Mouse (Mus musculus): ENCODE data around the gene Tead1. TPM values are rescaled to one million over a fixed set of nuclear protein-coding genes. Genes with fewer than 3 reads are reported as not detected.

The Tead1 gene
- polyA plus RNA-seq, 1 experiment from 2014 or later: 18.9 TPM

GRCm38 (mm10) chr7:112838131-112838530, 159.0 kb downstream of the Tead1 start:
- Histone ChIP-seq H3K27ac (ENCODE audit: low read length) (no peak overlapping the region), H3K9ac (ENCODE audit: low read length) (no peak overlapping the region), H3K27me3 (ENCODE audit: control insufficient read depth, insufficient read depth, low read length) (no peaks in the 10 kb centered on the region), H3K36me3 (ENCODE audit: control insufficient read depth, insufficient read depth, low read length) (no peaks in the 10 kb centered on the region), H3K4me3 (replicated peaks; ENCODE audit: low read length) (no peak overlapping the region), H3K4me2 (ENCODE audit: low read depth, low read length) (no peak overlapping the region), H3K9me3 (replicated peaks; ENCODE audit: control insufficient read depth, low read length) (peaks cover 7% of the 10 kb centered on the region; the same call in 1 of the 2 replicates), H3K4me1 (ENCODE audit: control insufficient read depth, insufficient read depth, low read length) (0 out of 2 replicates have a peak, but pooled peaks cover 3% of the 10 kb centered on the region)
- WGBS: 81% methylated on average over 6 of the region's 6 CpGs
- no peak for ATAC-seq (ENCODE audit: insufficient read depth, low FRiP score)

GRCm38 (mm10) chr7:112840351-112840750, 161.2 kb downstream of the Tead1 start:
- Histone ChIP-seq H3K9me3 (replicated peaks; ENCODE audit: control insufficient read depth, low read length) (peaks cover 7% of the 10 kb centered on the region; the same call in 1 of the 2 replicates), H3K27ac (ENCODE audit: low read length) (no peak overlapping the region), H3K4me2 (ENCODE audit: low read depth, low read length) (no peak overlapping the region), H3K9ac (ENCODE audit: low read length) (no peak overlapping the region), H3K4me1 (ENCODE audit: control insufficient read depth, insufficient read depth, low read length) (0 out of 2 replicates have a peak, but pooled peaks cover 3% of the 10 kb centered on the region), H3K36me3 (ENCODE audit: control insufficient read depth, insufficient read depth, low read length) (no peaks in the 10 kb centered on the region), H3K4me3 (replicated peaks; ENCODE audit: low read length) (no peak overlapping the region), H3K27me3 (ENCODE audit: control insufficient read depth, insufficient read depth, low read length) (no peaks in the 10 kb centered on the region)
- no peak for ATAC-seq (ENCODE audit: insufficient read depth, low FRiP score)
- 60% methylated on average over 7 of the region's 7 CpGs for WGBS

DNA sequence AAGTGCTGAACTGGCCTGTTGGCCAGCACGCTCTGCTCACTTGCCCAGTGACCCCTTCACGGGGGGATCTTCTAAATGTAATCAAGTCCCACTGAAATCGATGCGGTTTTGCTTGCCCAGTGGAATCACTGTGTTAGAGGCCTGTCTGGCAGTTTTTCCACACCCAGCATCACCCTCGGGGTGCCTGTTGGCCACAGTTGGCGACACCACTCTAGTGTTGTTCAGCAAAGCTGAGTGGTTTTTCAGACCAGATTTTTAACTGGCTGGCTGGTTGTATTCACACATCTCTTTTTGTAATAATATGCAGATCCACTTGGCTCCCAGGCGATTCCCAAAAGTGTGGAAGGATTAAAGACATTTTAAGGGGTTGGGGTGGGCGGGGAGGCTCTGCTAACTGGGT, 161.8 kb downstream of the Tead1 start:
- H3K4me2 ChIP-seq (ENCODE audit: low read depth, low read length): no peak overlapping the region
- H3K27me3 ChIP-seq (ENCODE audit: control insufficient read depth, insufficient read depth, low read length): no peaks in the 10 kb centered on the region
- H3K9me3 ChIP-seq (replicated peaks; ENCODE audit: control insufficient read depth, low read length): peaks cover 7% of the 10 kb centered on the region; the same call in 1 of the 2 replicates
- H3K4me3 ChIP-seq (replicated peaks; ENCODE audit: low read length): no peak overlapping the region
- no peaks in the 10 kb centered on the region for H3K36me3 ChIP-seq (ENCODE audit: control insufficient read depth, insufficient read depth, low read length)
- no peak overlapping the region for H3K27ac ChIP-seq (ENCODE audit: low read length)
- 55% methylated on average over 8 of the region's 8 CpGs for WGBS
- ATAC-seq (ENCODE audit: insufficient read depth, low FRiP score): no peak
- 0 out of 2 replicates have a peak, but pooled peaks cover 3% of the 10 kb centered on the region for H3K4me1 ChIP-seq (ENCODE audit: control insufficient read depth, insufficient read depth, low read length)
- H3K9ac ChIP-seq (ENCODE audit: low read length): no peak overlapping the region

DNA sequence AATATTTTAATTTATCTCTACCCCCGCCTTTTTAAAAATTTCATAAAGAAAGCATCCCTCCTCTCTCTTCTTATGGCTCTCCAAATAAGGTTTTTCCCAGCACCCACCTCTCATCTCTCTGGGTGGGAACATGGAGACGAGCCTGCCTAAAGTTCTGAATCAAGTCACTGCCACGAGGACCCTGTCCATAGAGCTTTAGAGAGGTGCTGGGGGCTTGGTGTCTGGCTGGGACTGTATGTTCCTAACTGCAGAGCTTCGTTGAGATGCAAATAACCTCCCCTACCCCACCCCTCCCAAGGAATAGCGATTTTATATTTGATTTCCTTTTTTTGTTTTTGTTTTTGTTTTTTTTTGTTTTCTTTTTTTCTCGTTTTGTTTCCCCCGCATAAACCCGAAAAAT, 162.4 kb downstream of the Tead1 start:
- WGBS: 29% methylated on average over 8 of the region's 8 CpGs

DNA sequence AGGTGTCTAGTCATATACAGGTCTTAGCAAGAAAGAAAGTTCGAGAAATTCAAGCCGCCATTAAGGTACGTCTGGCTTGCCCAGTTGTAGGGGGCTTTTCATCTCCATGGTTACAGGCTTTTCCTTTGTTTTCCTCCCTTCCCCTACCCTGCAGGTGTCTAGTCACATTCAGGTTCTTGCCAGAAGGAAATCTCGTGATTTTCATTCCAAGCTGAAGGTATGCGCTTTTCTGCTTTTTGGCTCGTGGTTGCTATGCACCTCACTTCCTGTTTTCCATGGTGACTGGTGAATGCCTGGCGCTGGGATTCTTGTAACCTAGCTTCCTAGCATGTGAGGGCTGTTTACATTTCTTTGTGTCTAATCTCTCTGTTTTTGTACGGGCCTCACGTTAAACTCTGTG, 162.8 kb downstream of the Tead1 start:
- WGBS: 17% methylated on average over 9 of the region's 9 CpGs
- H3K27ac ChIP-seq (ENCODE audit: low read length): no peak overlapping the region; the same call in 1 of the 2 replicates
- ATAC-seq (ENCODE audit: insufficient read depth, low FRiP score): peak; percentile 44; the same call in 1 of the 2 replicates
- 0 out of 2 replicates have a peak, but pooled peaks cover 3% of the 10 kb centered on the region for H3K4me1 ChIP-seq (ENCODE audit: control insufficient read depth, insufficient read depth, low read length)
- peak overlapping the region; percentile 11; the same call in 1 of the 2 replicates for H3K4me3 ChIP-seq (replicated peaks; ENCODE audit: low read length)
- H3K9ac ChIP-seq (ENCODE audit: low read length): no peak overlapping the region
- H3K9me3 ChIP-seq (replicated peaks; ENCODE audit: control insufficient read depth, low read length): peaks cover 5% of the 10 kb centered on the region; the same call in 1 of the 2 replicates
- no peaks in the 10 kb centered on the region for H3K27me3 ChIP-seq (ENCODE audit: control insufficient read depth, insufficient read depth, low read length)
- H3K4me2 ChIP-seq (ENCODE audit: low read depth, low read length): peak overlapping the region; percentile 41
- H3K36me3 ChIP-seq (ENCODE audit: control insufficient read depth, insufficient read depth, low read length): no peaks in the 10 kb centered on the region

More for the DNA sequence above, 162.4 kb downstream of the Tead1 start:
- peaks cover 7% of the 10 kb centered on the region; the same call in 1 of the 2 replicates for H3K9me3 ChIP-seq (replicated peaks; ENCODE audit: control insufficient read depth, low read length)
- H3K36me3 ChIP-seq (ENCODE audit: control insufficient read depth, insufficient read depth, low read length): no peaks in the 10 kb centered on the region
- H3K27me3 ChIP-seq (ENCODE audit: control insufficient read depth, insufficient read depth, low read length): no peaks in the 10 kb centered on the region
- H3K4me3 ChIP-seq (replicated peaks; ENCODE audit: low read length): 0 out of 2 replicates have a peak overlapping the region, but pooled peaks have one; percentile 11
- no peak overlapping the region for H3K27ac ChIP-seq (ENCODE audit: low read length)
- peak overlapping the region; percentile 41; the same call in 1 of the 2 replicates for H3K4me2 ChIP-seq (ENCODE audit: low read depth, low read length)
- no peak for ATAC-seq (ENCODE audit: insufficient read depth, low FRiP score)
- no peak overlapping the region for H3K9ac ChIP-seq (ENCODE audit: low read length)
- H3K4me1 ChIP-seq (ENCODE audit: control insufficient read depth, insufficient read depth, low read length): 0 out of 2 replicates have a peak, but pooled peaks cover 3% of the 10 kb centered on the region

- Histone ChIP-seq H3K4me3 (replicated peaks; ENCODE audit: low read length) (no peak overlapping the region), H3K4me2 (ENCODE audit: low read depth, low read length) (no peak overlapping the region), H3K36me3 (ENCODE audit: control insufficient read depth, insufficient read depth, low read length) (no peaks in the 10 kb centered on the region), H3K27me3 (ENCODE audit: control insufficient read depth, insufficient read depth, low read length) (no peaks in the 10 kb centered on the region), H3K4me1 (ENCODE audit: control insufficient read depth, insufficient read depth, low read length) (peaks cover 21% of the 10 kb centered on the region), H3K9me3 (replicated peaks; ENCODE audit: control insufficient read depth, low read length) (no peaks in the 10 kb centered on the region), H3K9ac (ENCODE audit: low read length) (no peak overlapping the region), H3K27ac (ENCODE audit: low read length) (peak overlapping the region; percentile 8; the same call in 1 of the 2 replicates)
- 44% methylated on average over 8 of the region's 8 CpGs for WGBS
- ATAC-seq (ENCODE audit: insufficient read depth, low FRiP score): no peak
Observed at GRCm38 (mm10) chr7:112851281-112851744, 172.2 kb downstream of the Tead1 start.

DNA sequence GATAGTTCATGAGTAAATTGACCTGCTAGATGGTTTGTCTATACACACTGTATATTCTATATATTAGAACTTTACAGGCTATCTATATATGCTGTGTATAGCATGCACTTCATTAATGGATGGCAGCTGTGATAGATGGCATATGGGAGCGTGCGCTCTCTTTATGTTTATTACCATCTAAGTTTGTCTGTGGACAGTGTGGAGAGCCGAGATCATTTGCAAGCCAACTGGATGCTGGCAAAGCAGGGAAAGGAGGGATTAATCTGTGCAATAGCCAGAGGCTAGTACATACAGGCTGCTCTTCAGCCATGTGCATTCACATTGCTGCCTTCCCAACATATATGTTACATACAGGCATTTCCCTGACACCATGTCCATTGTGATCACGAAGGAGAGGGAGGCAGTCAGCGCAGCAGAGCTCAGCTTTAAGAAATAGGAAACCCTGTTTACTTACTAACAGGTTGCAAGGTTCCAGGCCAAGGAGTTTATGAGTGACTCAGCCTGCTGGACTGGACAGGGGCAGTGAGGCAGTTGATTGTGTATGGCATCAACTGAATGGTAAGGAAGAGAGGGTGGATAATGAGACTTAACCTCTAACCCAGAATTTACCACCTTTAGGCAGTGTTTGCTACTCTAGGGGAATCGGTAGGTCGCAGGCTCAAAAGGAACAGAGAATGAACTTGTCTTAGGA, 173.2 kb downstream of the Tead1 start:
- 46% methylated on average over 7 of the region's 7 CpGs for WGBS
- Histone ChIP-seq H3K4me3 (replicated peaks; ENCODE audit: low read length) (no peak overlapping the region), H3K27me3 (ENCODE audit: control insufficient read depth, insufficient read depth, low read length) (no peaks in the 10 kb centered on the region), H3K4me1 (ENCODE audit: control insufficient read depth, insufficient read depth, low read length) (peaks cover 21% of the 10 kb centered on the region), H3K27ac (ENCODE audit: low read length) (no peak overlapping the region), H3K36me3 (ENCODE audit: control insufficient read depth, insufficient read depth, low read length) (no peaks in the 10 kb centered on the region), H3K9ac (ENCODE audit: low read length) (no peak overlapping the region), H3K9me3 (replicated peaks; ENCODE audit: control insufficient read depth, low read length) (no peaks in the 10 kb centered on the region), H3K4me2 (ENCODE audit: low read depth, low read length) (no peak overlapping the region)
- no peak for ATAC-seq (ENCODE audit: insufficient read depth, low FRiP score)

- Histone ChIP-seq H3K4me2 (ENCODE audit: low read depth, low read length) (no peak overlapping the region), H3K27ac (ENCODE audit: low read length) (no peak overlapping the region), H3K27me3 (ENCODE audit: control insufficient read depth, insufficient read depth, low read length) (no peaks in the 10 kb centered on the region), H3K36me3 (ENCODE audit: control insufficient read depth, insufficient read depth, low read length) (no peaks in the 10 kb centered on the region), H3K9ac (ENCODE audit: low read length) (no peak overlapping the region), H3K4me1 (ENCODE audit: control insufficient read depth, insufficient read depth, low read length) (peaks cover 21% of the 10 kb centered on the region), H3K4me3 (replicated peaks; ENCODE audit: low read length) (no peak overlapping the region), H3K9me3 (replicated peaks; ENCODE audit: control insufficient read depth, low read length) (no peaks in the 10 kb centered on the region)
- peak; percentile 26; the same call in 1 of the 2 replicates for ATAC-seq (ENCODE audit: insufficient read depth, low FRiP score)
- WGBS: 62% methylated on average over 4 of the region's 4 CpGs
Observed at GRCm38 (mm10) chr7:112853857-112854256, 174.7 kb downstream of the Tead1 start.

- H3K9ac ChIP-seq (ENCODE audit: low read length): no peak overlapping the region
- H3K9me3 ChIP-seq (replicated peaks; ENCODE audit: control insufficient read depth, low read length): no peaks in the 10 kb centered on the region
Observed at GRCm38 (mm10) chr7:112854516-112854915, 175.4 kb downstream of the Tead1 start.

More at GRCm38 (mm10) chr7:112854516-112854915, 175.4 kb downstream of the Tead1 start:
- H3K4me1 ChIP-seq (ENCODE audit: control insufficient read depth, insufficient read depth, low read length): peaks cover 21% of the 10 kb centered on the region
- H3K36me3 ChIP-seq (ENCODE audit: control insufficient read depth, insufficient read depth, low read length): no peaks in the 10 kb centered on the region
- 43% methylated on average over 5 of the region's 5 CpGs for WGBS
- H3K27me3 ChIP-seq (ENCODE audit: control insufficient read depth, insufficient read depth, low read length): no peaks in the 10 kb centered on the region
- no peak overlapping the region for H3K27ac ChIP-seq (ENCODE audit: low read length)
- ATAC-seq (ENCODE audit: insufficient read depth, low FRiP score): no peak
- H3K4me2 ChIP-seq (ENCODE audit: low read depth, low read length): no peak overlapping the region
- no peak overlapping the region for H3K4me3 ChIP-seq (replicated peaks; ENCODE audit: low read length)

Measured in stomach, embryonic 16.5 days (tissue).